Mouse (Mus musculus) kidney, adult 11 months (tissue): Measurements from ENCODE around the gene Cpsf4l.

Experiments
- DNase-seq: peaks from one replicate; pipeline ENCODE4 v3.0.0; 2022

Gene Cpsf4l

DNA sequence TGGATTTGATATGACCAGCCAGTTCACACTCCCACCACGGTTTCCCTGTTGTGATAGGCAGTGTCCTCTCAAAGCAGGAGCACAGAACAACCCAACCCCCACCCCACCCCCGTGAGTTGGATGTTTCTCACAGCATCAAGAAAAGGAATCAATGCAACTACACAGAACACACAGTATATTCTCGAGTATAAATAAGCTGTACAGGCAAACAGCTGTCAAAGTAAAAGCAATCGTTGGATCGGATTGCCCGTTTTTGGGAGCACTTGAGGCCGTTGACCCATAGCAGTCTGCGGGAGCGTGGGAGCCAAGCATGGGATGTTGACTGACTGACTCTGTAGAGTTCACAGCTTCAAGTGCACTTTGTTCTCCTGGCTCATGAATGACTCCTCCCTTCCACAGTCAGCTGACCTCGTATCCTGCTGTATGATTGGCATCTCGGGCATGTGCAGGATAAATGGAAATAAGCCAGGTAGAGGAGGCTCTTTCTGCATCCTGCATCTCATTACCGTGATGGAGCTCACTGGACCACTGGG, 11.7 kb downstream of the Cpsf4l start:
- DNase-seq, result peak; percentile 87

DNA sequence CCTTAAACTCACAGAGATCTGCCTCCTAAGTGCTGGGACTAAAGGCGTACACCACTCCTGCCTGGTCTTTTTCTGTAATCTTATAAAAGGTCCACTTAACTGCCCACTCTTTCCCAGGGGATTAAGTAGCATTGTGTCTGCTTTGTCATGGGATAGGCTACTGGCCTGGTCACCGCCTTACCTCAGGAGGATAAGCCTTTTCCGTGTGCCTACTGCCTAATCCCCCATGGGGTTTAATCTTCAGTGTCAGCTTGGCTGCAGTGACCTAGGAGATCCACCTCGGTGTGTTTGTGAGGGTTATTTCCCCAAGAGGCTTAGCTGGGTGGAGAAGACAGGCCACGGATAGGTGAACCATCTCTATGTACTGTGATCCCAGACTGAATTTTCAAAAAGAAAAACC, 12.2 kb downstream of the Cpsf4l start:
- DNase-seq, result no peak

DNA sequence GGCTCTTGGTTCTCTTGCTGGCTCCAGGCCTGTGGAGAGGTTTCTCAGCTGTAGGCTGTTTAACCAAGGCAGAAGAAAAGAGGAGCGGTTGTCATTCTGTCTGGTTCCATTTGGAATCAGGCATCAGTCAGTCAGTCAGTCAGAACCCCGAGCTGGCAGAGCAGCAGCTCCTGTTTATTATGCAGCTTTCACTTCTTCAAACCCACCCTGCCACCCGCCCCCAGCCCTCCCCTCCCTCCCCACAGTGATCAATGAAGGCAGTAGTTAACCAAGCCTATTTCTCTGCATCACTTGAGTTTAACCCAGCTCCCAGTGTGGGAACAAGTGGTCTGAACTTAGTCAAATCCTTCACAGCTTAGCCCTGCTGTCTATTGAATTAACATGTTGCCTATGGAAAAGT, 18.0 kb downstream of the Cpsf4l start:
- DNase-seq, result no peak

DNA sequence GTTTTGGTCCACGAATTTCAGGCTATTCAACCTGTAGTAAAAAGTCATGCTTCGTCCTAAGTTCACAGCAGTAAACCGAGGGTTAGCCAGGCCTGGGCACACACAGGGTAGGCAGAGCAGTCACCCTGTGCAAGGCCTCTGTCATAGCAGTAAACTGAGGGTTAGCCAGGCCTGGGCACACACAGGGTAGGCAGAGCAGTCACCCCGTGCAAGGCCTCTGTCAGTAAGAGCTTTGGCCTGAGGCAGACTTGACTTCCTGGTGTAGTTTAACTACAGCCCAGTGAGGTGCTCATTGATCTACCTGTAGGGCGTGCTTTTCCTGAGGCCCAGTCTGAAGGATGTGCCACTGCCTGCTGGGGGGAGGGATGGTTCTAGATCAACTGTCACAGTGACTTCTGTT, 18.5 kb downstream of the Cpsf4l start:
- DNase-seq, result peak; percentile 60

DNA sequence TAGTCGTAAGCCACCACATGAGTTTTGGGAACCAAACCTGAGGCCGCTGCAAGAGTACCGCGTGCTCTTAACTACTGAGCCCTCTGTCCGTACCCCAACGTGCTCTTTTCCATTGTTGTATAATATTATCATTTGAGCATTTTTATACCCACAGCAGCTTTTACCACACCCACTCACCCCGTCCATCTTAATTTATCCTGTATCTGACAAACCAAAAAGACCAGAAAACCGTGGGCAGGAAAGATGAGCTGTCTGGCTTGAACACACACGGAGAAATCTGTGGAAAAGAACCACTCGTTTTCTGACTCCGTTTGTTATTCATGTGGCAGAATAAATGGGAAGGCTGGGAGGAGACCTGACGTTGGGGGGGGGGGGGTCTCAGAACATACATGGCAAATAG, 19.3 kb downstream of the Cpsf4l start:
- DNase-seq, result no peak

DNA sequence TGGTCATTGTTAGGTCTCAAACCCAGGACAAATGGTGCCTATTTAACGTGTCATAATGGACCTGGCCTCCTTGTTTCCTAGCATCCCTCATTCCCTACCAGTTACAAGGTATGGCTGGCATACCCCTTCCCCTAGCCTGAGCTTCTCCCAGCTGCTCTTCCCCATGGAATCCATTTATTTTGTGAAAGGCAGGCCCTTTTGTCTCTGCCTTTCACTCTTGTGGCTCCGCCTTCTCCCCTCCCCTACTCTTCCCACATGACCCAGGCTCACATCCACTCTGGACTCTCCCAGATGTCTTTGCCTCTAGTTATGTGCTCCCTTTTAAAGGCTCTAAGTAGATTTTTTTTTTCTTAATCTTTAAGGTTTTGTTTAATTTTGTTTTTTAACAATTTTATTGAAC, 22.8 kb downstream of the Cpsf4l start:
- DNase-seq, result no peak

DNA sequence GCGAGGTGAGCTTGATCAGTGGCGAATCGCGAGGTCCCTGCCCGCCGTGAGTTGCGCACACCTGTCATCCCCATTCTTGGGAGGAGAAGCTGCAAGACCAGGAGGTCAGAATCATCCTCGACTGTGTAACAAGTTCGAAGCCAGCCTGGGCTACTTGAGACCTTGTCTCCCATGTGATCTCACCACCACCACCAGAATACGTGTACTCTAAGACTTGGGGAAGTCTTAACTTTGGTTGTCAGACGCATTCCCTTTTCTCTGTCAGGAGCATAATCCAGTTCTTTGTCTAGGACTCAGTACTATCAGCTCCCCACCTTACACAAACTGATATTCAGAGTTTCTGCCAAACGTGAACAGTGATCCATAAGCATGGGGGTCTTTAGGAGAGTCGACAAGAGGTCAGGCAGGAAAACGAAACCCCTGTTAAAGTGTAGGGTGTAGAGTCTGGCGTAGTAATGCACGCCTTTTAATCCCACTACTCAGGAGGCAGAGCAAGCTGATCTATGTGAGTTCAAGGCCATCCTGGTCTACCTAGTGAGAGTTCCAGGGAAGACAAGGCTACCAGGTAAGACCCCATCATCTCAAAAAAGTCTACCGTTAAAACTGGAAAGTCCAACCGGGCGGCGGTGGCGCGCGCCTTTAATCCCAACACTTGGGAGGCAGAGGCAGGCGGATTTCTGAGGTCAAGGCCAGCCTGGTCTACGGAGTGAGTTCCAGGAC, 24.9 kb downstream of the Cpsf4l start:
- no peak for DNase-seq

DNA sequence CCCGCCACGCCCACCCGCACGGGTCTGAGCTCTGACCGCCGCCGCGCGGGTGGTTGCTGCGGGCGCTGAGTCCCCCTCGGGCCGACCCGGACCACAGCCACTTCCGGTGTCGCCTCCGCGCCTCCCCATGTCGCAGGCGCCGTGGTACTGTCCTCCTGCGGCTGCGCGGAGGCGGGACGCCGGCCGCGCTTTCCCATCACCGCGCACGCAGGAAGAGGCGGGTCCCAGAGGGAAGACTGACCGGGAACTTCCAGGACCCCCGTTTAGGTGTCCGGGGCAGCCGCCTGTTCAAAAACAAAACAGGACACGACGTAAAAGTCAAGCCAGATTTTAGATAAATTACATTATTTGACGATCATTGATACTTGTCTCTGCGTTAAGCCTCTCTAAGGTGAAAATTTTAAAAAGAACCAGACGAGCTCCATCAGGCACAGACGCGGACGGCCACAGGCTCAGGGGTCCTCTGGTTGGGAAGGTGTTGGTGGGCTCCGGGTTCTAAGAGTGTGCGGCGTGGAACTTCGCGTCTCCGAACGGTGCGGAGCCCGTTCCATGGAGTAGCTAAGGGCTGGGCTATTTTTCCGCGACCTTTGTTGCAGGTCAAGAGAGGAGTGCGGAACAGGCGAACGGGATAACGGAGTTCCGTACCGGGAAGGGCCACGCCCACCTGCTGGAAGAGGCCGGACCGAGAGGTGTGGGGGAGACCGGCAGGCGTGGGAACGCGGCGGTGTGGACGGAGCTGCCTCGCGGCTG, 25.7 kb downstream of the Cpsf4l start, which contains the start of the genes Fam104a and D11Wsu47e:
Gene Fam104a, minus strand, starts transcription at position 199 of the 750 bp plus-strand sequence.
Gene D11Wsu47e, plus strand, starts transcription at position 456 of the 750 bp plus-strand sequence.
- peak; percentile 95 for DNase-seq

DNA sequence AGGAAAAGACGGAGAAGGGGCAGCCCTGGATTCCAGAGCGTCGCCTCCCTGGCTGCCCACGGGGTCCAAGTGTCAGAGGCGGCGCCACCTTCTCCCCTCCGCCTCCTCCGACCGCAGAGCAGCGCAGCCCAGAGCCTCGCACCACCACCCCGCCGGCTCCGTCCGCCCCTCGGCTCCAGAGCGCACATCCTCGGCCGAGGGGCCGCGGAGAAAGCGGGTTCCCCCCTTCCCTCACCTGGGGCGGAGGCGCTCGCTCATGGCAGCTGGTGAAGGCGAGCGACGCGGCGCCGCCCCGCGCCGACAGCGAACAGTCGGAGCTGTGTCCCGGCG, 26.2 kb downstream of the Cpsf4l start:
- DNase-seq, result no peak

DNA sequence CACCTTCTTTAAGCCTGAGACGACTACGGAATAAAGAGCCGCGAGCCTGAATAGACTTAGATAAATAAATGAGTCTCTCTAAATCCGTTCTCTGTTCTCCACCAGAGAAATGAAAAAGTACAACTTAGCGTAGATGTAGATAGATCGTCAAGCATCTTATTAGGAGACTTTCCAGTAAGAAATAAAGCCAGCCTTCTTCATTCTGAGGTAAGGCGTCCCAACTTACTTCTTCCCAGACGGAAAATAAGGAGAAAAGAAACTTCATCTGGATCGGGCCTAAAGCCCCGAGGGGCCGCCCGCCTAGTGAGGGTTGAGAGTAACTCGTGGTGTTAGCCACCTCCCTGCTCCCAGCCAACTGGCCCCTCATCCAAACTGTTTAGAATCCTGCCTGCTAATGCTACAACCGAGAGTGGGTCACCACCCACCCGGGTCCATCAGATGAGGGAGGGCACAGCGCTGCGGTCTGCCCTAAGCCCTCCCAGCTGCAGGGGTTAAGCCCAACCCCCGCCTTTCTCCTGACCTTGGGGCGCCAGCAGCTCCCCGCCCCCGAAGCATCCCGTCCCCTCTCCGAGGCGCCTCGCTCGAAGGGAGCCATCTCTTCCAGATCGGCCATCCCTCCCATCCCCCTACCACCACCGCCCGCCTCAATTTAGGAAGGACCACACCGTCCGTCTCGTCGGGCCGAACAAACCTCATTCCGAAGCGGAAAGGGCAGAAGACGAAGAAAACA, 26.8 kb downstream of the Cpsf4l start:
- peak; percentile 58 for DNase-seq

DNA sequence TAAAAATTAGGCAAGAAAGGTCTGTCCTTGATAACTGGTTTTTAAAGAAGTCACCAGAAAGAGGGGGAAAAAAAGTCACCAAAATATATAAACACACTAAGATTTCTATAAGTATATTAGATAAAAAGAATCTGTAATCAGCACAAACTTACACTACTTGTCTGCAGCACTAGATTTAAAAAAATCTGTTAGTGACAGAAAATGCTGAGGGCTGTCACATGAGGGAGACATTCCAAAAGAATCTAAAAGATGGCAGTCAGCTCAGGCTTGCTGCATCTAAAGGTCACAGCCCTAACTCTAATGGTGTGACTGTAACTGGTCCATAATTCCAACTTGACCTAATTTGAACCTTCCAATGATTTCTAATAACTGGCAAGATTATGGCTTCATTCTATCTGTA, 27.8 kb downstream of the Cpsf4l start:
- DNase-seq, result no peak

DNA sequence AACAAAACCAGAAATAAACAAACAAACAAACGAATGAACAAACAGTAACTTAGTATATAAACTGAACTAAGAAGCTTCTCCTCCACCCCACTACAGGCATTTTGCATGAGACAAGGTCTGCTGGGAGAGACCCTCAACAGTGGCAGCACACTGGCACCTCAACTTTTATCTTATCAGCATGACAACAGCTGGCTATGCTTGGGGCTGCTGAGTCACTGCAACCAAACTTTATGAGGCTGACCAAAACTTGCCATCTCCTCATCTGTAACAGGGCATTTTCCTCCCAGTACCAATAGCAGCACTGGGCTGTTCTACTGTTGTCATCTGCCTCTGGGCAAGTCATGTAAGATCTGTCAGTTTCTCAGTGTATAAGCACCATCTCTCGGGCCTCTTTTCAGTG, 28.9 kb downstream of the Cpsf4l start:
- no peak for DNase-seq

DNA sequence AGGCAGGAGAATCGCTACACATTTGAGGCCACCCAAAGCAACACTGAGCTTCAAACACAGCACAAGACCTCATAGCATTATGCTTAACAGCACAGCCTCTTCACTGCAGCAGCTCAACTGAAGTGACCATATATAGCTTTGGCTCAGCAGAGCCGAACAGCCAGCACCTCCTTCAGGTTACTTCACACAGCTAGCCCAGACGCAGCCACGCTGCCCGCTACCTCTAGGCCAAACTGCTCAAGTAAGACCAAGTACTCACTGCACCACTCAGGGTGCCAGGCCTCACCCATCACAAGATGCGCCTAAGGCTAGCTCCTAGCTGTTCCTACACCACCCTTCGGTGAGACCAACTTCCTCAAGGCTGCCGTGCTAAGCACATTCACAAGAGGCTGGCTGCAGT, 31.4 kb downstream of the Cpsf4l start:
- peak; percentile 57 for DNase-seq

DNA sequence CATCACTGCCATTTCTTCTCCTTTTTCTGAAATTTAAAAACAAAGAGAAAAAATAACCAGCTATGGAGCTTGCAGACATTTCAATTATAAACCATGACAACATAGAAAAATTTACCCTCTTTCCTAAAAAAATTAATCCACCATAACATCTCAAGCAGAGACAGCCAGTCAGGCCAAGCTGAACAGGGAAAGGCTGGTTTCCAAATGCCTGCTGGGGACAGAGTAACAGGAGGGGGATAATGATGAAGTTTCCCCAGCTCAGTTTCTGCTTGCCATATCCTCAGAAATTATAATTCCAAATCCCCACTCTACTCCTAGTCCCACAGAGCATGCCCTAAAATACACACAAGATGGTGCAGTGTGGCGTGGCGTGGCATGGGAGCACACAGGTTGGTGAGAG, 32.4 kb downstream of the Cpsf4l start:
- DNase-seq, result no peak

DNA sequence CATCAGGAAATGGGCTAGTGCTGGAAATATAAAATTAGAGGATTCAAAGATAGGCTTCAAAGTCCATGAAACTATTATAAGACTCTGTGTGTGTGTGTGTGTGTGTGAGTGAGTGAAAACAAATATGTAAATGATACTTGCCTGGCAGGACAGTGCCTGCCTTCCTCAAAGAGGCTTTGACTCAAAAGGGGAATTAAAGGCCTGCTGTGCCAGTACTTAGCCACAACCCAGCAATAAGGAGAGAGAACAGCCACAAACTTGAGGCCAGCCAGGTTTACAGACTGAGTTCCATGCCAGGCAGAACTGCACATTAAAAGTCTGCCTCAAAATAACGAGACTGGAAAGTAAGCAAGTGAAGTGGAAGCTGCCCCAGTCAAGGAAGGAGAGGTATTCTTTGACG, 33.0 kb downstream of the Cpsf4l start:
- DNase-seq, result no peak

DNA sequence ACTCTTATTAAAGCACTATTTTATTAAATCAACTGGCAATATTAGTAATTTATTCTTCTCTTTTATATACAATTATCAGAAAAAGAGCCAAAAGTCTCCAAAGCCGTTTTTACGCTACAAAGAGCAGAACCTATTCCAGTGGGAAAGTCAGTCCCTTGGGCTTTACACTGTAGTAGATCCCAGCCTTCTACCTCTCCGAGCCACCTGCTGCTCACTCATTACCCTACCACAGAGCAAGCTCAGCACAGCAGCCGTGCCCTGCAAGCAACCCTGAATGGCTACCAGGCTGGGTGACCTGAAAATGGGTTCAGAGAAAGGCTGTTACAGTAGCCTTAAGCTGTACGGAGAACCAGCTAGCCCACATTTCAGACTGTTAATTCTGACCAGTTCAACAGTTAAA, 35.2 kb downstream of the Cpsf4l start:
- DNase-seq, result no peak

DNA sequence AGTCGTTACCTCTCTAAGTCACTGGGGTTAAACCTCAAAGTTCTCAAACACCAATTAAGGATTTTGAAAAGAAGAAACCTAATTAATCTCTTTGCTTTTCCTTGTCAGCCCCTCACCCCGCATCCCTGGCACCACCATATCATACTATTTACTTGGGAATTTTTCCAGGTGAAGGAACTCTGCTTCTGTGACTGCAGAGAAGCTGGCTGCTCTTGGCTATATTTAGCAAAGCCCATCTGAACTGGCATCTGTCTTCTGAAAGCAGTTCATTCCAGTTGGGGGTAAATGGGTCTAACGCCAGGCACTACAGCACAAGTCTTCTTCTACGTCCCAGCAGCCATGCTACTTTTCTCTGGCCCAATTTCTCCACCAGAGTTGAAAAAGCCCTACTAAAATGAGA, 36.2 kb downstream of the Cpsf4l start:
- no peak for DNase-seq

DNA sequence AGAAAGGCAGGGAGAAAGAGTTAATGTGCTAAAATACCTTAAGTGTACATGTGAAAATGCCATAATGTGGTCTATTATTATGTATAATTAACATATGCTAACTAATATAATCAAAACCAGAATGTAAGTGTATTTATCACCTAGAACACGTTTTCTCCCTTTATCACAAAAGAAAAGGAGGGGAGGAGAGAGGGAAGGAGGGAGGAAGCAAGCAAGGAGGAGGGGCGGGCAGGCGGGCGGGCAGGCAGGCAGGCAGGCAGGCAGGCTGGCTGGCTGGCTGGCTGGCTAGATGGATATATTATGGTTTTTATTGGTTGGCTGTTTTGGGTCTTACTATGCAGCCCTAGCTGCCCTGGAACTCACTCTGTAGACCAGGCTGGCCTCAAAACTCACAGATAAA, 40.1 kb downstream of the Cpsf4l start:
- no peak for DNase-seq

DNA sequence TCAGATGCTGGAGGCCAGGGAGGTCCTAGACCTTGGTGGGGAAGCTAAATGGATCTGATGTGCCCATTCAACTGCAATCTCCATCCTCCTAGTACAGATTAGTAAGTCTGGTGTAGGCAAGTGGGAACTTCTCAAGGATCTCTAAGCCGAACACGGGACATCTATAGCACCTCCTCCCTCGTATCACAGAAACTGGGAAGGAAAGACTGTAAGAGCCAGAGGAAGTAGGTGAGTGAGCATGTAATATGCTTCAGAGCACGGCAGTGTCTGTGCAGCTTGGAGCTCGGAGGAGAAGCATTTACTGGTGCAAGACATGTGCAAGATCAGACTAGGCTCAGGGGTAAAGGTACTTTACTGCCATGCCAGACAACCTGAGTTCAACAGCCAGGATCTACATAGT, 41.0 kb downstream of the Cpsf4l start:
- DNase-seq, result no peak

DNA sequence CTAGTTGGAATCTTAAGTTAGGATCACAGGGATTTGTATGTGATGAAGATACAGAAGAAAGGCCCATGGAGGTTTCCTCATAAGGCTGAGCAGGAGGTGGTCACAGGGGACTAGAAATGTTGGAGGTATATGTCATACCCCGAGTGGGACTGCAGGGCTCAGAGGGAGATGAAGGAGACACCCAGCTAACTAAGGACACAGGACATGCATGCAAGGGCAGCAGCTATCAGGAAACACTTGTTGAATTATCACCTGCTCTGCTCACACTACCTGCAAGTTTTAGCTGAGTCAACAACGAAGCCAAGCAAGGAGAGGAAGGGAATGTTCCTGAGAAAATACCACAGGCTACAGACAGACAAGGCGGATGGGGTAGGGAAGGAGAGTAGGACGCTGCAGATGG, 42.1 kb downstream of the Cpsf4l start:
- no peak for DNase-seq

DNA sequence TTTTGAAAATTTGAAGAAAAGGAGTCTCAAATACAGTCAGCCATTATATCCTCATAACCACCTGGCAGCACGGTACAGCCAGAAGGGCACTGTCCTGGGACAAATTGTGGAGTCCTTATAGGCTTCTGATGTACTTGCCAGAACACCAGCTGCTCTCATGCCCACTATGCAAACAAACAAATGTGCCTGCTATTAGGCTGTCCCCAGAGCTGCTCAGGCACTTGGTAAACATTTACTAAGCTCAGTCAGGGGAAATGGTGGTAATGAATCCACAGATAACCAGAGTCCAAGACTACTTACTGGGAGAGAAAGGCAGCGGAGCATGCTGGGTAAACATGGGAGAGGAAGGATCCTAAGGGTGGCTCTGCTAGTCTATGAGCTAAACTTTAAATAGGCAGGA, 42.7 kb downstream of the Cpsf4l start:
- DNase-seq, result peak; percentile 73

DNA sequence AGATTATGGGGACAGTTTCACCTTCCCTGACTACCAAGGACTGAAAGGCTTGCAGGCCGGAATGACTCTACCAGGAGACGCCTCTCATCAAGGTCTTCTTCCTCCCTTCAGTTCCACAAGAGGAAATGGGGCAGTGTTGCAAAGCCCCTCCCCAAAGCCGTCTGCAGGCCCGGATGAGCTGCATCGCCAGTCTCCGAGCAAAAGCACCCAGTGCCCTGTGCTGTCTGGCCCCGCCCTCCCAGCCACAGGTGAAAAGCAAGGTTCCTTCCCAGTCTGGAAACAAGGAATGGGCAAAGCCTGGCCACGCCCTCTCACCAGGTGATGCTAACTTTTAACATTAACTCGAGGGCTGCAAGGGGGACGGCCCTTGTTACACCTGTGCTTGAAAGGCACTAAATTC, 43.2 kb downstream of the Cpsf4l start:
- peak; percentile 74 for DNase-seq

DNA sequence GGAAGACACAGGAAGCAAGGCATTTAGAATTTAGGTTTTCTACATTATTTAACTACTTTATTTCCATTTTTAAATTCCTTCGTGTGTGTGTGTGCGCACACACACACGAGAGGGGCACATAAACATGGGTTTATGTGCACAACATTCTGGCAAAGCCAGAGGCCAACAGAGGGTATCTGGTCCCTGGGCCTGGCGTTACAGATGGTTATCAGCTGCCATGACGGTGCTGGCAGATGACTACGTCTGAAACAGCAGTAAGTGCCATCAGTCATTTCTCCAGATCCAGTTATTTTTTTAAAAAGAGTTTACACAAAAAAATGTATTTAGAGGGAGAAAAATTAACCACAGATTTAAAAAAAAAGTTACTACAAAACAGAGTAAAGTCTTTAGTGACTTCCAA, 43.6 kb downstream of the Cpsf4l start:
- no peak for DNase-seq

DNA sequence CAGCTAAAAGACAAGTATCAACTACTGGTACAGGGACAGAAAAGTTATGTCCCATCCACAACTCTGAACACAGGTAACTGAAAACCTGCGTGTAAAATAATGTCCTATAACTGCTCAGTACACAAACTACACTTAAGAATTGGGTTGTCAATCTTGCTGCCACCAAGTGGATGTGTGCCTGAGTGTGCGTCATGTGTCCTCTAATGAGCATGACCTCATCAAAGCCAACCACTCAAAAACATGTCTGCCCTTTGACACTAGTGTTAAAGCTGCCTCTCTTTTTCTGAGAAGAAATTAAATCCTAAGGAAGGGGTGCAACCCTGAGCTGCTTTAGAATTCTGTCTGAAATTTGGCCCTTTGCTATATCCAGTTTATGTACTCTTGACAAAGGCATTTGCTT, 45.5 kb downstream of the Cpsf4l start:
- no peak for DNase-seq
